Mouse (Mus musculus): ENCODE measurements around the gene Rab3gap1.
A peak's percentile ranks its signal among the peaks of the same experiment; 100 is the strongest.
"Not testable (repeated sequence)": the region's sequence is repeated elsewhere in the genome, so short reads cannot be mapped to it uniquely, and the experiment has no call there.

The Rab3gap1 gene

DNA sequence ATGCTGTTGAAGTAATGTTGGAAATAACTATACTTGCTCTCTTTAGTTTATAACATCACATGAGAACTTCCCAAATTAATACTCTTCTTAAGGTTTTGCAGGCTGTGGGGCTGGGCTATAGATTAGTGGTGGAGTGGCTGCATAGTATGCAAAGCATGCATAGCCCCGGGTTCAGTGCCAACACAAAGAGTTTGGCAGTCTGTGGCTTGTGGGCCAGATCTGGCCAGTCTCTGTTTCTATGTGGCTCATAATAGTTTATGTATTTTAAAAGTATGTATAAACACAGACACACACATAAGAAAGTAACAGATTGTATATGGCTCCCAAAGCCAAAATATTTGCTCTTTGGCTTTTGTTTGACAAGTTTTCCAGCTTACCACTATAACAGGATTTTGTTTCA, 47.2 kb downstream of the Rab3gap1 start:
- DNase-seq (ENCODE audit: low spot score in 2 of 2): no peak

DNA sequence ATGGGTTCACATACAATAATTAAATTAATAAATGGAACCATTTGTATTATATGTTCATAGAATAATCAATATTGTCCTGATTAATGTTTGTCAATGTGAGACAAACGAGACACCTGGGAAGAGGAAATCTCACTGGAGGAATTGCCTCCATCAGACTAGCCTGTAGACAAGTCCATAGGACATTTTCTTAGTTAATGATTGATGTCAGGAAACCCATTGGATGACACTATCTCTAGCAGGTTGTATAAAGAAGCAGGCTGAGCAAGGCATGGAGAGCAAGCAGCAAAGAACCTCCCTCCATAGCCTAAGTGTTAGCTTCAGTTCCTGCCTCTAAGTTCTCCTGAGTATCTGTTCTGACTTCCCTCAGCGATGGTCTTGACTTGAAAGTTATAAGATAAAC, 64.8 kb downstream of the Rab3gap1 start:
- no peak for DNase-seq (ENCODE audit: low spot score in 2 of 2)

- DNase-seq (ENCODE audit: low spot score in 2 of 2): peak; percentile 41 to 61
Observed at GRCm38 (mm10) chr1:127934322-127934721, 65.7 kb downstream of the Rab3gap1 start.

- peak in 1 of 2 experiments; percentile 55 for DNase-seq (ENCODE audit: low spot score in 2 of 2)
Observed at GRCm38 (mm10) chr1:127937277-127937676, 68.7 kb downstream of the Rab3gap1 start.

- DNase-seq (ENCODE audit: low spot score in 2 of 2): no peak
Observed at GRCm38 (mm10) chr1:127942231-127942630, 73.7 kb downstream of the Rab3gap1 start.

- DNase-seq (ENCODE audit: low spot score in 2 of 2): no peak
Observed at GRCm38 (mm10) chr1:127943516-127943915, 74.9 kb downstream of the Rab3gap1 start.

DNA sequence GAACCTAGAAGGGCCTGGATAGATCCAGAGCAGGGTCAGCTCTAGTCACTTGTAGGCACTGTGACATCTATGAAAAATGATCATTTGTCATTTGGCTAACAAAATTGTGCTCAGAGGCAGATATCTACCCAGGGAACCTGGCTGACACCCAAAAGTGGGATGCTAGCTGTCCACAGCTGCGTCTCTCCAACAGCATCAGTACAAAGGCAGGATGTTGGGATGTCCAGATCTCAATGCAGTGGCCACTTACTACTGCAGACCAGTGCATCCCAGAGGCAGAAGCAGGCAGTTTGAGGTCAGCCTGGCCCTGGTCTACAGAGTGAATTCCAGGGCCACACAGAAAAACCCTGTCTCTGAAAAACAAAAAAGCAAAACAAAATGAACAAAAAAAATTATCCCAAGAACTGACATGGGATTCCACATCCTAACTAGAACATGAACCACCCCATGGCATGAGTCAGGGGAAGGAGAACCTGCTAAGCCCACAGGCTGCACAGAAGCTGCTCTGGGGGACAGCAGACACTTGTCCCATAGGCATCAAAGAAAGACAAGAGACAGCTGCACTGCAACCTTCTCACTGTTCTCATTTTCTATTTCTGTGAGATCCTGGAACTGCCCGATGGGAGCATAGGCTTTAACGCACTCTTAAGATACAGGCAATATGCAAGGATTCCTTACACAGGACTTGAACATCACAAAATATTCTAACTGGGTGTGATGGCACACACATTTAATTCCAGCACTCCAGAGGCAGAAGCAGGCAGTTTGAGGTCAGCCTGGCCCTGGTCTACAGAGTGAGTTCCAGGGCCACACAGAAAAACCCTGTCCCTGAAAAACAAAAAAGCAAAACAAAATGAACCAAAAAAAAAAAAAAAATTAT, 77.4 kb downstream of the Rab3gap1 start:
- no peak for DNase-seq (ENCODE audit: low spot score in 2 of 2)

DNA sequence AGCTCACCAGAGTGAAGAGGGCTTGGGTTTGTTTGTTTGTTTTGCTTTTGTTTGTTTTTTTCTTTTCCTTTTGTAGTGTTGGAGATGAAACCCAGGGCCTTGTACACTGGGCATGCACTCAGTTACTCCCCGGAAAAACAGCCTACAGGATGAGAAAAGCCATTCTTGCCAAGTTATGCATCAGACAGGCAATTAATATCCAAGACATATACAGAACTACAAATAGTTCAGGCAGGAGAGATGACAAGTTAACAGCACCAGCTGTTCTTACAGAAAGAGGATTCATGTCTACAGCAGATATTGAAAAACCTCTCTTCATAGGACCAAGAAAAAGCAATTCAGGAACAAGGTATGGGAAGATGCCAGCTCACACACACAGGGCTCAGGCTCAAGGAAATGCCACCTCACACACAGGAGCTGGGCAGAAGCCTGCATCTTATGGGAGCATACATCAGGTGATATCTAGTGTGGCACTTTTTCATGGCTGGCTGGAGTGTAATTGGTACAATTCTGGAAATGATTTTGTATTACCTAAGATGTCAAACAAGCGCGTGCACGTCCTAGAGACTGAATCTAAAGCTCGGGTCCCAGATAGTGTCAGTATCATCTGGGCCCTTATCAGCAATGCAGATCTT, 78.2 kb downstream of the Rab3gap1 start:
- no peak for DNase-seq (ENCODE audit: low spot score in 2 of 2)

- DNase-seq (ENCODE audit: low spot score in 2 of 2): peak; percentile 74 to 80
Observed at GRCm38 (mm10) chr1:127948748-127949147, 80.2 kb downstream of the Rab3gap1 start.

DNA sequence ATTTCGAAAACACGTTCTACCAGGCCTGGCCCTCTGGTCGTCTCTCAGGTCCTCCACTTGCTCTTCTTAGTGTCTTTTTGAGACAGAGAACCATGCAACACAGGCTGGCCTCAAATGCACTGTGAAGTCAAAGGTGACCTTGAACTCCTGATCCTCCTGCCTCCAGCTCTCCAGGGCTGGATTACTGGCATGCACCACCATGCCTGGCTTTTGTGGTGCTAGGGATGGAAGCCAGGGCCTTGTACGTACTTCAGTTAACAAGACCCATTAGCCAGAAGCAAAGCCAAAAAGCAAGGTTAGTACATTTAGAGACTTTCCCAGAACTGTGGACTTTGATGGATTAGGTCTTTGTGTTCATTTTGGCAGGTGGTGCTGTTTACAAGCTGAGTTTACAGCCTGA, 83.7 kb downstream of the Rab3gap1 start:
- no peak for DNase-seq (ENCODE audit: low spot score in 2 of 2)

GRCm38 (mm10) chr1:127954198-127954597, 85.6 kb downstream of the Rab3gap1 start:
- DNase-seq (ENCODE audit: low spot score in 2 of 2): not testable (repeated sequence)

- DNase-seq (ENCODE audit: low spot score in 2 of 2): peak in 1 of 2 experiments; percentile 71
Observed at GRCm38 (mm10) chr1:127954800-127955199, 86.2 kb downstream of the Rab3gap1 start.

- no peak for DNase-seq (ENCODE audit: low spot score in 2 of 2)
Observed at GRCm38 (mm10) chr1:127956524-127956923, 88.0 kb downstream of the Rab3gap1 start.

- DNase-seq (ENCODE audit: low spot score in 2 of 2): no peak
Observed at GRCm38 (mm10) chr1:127958801-127959200, 90.2 kb downstream of the Rab3gap1 start.

DNA sequence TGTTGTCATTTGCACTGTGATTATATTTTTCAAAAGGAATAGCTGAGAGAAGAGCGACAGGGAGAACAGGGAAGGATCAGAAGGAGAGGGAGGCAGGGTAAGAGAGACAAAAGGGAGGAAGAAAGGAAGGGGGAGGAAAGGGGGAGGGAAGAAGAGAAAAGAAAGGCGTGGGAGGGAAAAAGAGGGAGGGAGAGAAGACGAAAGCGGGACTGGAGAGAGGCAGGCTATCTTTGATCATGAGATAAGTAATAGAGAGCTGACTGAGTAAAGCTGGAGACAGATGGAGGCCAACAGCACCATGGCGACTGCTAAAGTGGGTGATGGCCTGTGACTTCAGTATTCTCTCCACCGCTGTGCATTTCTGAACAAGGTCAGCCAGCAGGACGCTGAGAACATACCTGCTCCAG, 90.7 kb downstream of the Rab3gap1 start:
- no peak for DNase-seq (ENCODE audit: low spot score in 2 of 2)

DNA sequence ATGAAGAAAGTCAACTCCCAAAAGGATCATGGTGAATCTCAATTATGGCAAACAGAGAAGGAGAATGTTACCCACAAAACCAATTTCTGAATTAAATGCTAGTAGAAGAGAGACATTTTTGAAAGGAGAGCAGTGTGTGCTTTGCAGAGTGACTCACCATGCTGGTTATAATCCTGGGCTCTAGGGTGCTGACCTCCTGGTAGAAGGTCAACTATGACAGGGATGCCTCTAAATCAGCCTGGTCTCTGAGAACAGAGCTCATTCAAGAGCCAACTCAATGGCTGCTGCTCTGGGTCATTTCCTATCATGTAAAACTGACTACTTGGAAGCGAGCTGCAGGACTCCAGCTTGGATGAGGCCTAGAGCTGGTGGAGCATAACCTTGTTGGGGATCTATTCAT, 92.6 kb downstream of the Rab3gap1 start:
- no peak for DNase-seq (ENCODE audit: low spot score in 2 of 2)

GRCm38 (mm10) chr1:127963326-127963725, 94.8 kb downstream of the Rab3gap1 start:
- no peak for DNase-seq (ENCODE audit: low spot score in 2 of 2)

DNA sequence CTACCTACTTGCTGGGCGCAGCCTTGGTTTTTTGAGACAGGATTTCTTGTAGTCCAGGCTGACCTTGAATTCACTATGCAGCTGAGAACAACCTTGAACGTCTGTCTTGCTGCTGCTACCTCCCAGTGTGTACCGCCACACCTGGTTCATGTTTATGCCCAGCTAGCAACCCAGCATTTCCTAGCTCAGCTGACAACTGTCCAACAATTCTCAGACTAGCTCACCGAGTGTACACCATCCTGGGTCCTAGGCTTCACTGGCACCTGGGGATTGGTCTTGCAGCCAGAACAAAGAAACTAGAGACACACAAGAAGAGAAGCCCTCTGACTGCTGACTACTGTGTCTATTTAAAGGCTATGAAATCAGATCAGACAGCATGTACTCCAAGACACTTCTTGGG, 102.3 kb downstream of the Rab3gap1 start:
- DNase-seq (ENCODE audit: low spot score in 2 of 2): no peak

DNA sequence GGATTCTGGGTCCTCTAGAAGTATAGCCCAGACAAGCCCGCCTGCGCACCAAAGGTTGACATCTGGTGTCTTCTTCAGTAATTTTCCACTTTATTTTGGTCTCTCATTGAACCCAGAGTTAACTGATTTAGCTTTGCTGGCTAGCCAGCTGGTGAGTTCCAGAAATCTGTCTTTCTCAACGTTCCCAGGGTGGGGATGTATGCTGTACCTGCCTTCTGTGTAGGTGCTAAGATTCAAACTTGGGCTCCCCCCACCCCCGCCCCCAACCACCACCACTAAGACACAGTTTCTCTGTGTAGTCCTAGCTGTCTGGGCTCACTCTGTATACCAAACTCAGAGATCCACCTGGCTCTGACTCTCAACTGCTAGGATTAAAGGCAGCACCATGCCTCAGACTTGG, 105.5 kb downstream of the Rab3gap1 start:
- DNase-seq (ENCODE audit: low spot score in 2 of 2): no peak

DNA sequence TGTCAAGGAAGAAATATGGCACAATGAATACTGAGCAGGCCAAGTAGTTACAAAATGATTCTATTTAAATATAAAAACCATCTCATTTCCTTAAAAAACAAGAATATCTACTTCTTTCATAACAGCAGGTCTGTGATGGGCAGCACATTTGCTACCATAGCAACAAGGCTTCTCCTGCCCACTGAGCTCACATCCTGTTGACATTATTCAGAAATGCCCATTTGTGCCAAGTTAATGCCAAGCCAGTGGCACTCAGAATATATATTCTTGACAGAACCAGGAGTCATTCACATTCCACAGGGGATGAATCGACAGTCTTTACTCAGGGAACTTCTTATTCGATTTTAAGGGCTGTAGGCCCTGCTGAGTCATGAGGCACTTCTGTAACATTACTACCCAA, 107.1 kb downstream of the Rab3gap1 start:
- DNase-seq (ENCODE audit: low spot score in 2 of 2): peak in 1 of 2 experiments; percentile 77

DNA sequence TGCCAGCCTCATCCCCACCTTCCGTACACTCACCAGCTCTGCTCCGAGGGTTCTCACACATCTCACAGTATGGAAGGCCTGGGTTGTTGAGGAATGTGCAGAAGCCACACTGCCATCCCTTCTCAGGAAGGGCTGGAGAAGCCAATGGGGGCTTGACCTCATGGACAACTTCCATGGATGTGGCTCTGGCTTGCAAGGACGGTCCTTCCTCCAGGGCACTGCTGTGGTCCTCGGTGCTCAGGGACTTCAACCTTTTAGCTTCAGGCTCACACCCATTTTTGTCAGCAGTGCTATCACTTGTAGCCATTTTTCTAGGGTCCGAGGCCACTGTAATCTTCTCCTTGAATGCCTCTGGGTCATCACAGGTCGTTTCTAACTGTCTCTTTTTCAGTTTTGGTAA, 107.5 kb downstream of the Rab3gap1 start:
- DNase-seq (ENCODE audit: low spot score in 2 of 2): no peak

- DNase-seq (ENCODE audit: low spot score in 2 of 2): no peak
Observed at GRCm38 (mm10) chr1:127978125-127978524, 109.6 kb downstream of the Rab3gap1 start.

DNA sequence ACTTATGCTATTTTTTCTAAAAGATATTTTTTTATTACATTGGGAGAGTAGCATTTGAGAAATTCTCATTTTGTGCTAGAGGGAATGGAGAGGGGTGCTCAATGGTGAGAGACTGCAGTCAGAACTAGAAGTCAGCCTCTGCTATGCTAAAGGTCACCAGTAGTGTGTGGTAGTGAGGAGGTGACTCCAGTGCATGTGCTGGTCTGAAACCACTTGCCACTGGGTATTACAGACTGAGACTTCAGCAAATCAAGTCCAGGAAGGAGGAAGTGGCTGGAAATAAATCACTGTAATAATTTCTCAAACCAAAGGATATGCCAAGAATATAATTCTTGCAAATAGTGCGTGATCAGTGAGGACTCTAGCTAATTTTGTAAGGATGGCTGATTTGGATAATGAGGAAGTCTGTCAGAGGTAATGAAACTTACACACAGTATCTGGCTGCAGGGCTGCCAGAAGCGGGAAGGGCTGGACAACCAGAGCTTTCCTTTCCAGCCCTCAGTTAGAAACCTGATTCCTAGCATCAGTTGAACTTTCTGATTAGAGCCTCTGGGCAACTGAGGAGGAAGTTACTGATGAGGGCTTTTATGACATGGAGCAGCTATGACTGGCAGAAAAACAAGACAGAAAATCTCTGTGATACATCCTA, 112.5 kb downstream of the Rab3gap1 start:
- DNase-seq (ENCODE audit: low spot score in 2 of 2): no peak

Measured in right cerebral cortex, postnatal 10 days (tissue).